Mouse (Mus musculus) erythroblast, embryonic 14.5 days (primary cell): ENCODE results near the gene Gm20683.

Experiments used
- GATA1 ChIP-seq: IDR thresholded peaks from 2 replicates; pipeline ENCODE4 v1.6.1; 2012; ENCODE audit warnings: low read length, inconsistent platforms, mixed read lengths
- TAL1 ChIP-seq: IDR thresholded peaks from 3 replicates; pipeline ENCODE4 v1.6.1; 2012; ENCODE audit warnings: low read length, inconsistent platforms, mixed read lengths

- TF ChIP-seq TAL1, result no peak
- TF ChIP-seq GATA1, result no peak
Observed at GRCm38 (mm10) chr17:25835816-25836215, 5.7 kb downstream of the Gm20683 start.
